Mouse (Mus musculus): ENCODE results near the gene Neurl1a.
A peak's percentile ranks its signal among the peaks of the same experiment; 100 is the strongest.

Neurl1a gene

DNA sequence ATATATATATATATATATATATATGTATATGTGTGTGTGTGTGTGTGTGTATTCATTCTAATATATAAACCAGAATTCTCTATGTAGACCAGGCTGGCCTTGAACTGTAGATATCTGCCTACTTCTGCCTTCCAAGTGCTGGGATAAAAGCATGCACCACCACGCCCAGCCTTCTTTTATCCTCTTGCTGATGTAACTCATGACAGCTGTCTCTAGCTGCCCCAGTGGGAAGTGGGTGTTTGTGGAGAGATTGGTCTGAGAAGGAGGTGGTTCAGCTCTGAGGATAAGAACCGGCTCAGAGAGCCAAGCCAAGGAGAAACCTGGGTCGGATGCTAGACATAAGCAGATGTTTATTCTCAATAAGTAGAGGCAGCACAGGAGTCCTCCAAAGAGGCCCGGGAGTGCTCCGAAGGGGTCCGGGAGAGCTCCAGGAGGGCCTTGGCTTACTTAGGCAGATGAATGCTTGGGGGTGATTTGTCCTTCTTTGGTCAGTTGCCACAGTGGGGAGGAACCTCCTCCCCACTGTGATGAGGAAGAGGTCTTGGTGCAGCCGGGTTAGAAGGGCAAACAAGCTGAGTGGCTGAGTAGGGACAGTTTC is 10.9 kb upstream of the Neurl1a start:
- DNase-seq (ENCODE audit: low spot score in 2 of 2) = no peak

DNA sequence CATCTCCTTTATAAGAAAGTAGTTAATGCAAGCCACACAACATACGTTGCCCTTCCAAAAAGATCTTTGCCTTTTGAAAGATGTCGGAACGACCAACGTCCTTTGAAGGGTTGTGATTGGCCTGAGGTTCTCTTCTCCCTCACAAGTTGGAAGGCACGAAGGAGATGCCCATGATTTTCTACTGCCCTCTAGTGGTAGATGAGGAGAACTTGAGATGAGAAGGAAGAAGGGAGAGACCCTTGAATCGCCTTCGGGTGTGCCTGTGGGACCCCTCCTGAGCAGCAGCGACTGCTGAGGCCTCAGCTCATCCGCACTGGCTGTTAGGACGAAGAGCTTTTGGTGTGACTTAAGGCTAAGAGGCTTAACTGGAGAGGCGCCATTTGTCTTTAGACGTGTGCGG is 10.4 kb upstream of the Neurl1a start:
- DNase-seq (ENCODE audit: low spot score in 2 of 2) = no peak

DNA sequence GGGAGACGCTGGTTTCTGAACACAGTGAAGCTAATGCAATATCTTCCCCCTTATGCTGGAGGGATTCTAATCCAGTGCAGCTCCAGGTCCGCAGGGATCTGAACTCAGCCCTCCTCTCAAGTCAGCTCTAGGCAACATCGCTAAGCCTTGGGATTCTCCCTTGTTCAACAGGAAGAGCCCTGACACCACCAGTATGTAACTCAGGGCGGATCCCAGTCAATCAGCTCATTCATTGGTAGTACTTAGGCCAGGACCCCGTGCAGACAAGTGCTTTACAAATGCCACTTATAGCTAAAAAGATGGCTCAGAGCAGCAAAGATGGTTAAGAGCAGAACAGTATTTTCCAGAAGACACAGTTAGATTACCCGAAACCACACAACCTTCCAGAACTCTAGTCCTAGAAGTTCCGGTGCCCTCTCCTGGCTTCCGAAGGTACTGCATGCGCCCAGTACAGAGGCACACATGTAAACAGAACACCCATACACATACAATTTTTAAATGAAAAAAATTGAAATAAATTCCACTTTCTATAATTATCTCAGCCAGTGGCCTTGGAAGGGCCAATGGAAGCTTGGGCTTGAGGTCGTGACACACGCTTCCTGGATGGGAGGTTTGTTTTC is 9.7 kb upstream of the Neurl1a start:
- DNase-seq (ENCODE audit: low spot score in 2 of 2) = peak; percentile 75 to 91

DNA sequence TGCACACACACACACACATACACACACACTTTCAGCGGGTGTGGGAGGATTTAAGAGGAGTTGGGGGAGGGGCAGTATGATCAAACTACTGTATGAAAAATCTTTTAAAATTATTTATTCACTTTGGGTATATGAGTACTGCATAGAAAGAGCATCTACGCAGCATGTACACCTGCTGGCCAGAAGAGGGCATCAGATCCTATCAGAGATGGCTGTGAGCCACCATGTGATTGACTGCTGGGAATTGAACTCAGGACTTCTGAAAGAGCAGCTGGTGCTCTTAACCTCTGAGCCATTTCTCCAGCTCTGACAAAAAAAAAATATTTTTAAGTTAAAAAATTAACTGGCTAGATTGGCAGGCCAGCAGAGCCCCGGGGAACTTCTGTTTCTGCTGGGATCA is 4.1 kb upstream of the Neurl1a start:
- no peak for DNase-seq (ENCODE audit: low spot score in 2 of 2)

DNA sequence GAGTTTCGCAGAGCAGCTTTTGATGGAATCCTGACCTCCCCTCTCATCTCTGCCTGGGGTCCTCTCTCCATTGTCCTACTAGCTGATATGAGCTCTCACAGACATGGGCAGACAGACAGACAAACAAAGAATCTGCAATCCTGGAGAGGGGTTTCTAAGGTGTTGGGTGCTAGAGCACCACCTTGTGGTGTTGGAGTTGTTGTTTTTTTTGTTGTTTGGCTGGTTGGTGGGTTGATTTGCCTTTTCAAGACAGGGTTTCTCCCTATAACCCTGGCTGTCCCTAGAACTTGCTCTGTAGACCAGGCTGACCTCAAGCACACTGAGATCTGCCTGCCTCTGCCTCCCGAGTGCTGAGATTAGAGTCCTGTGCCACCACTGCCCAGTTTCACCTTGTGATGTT is 3.1 kb upstream of the Neurl1a start:
- no peak for DNase-seq (ENCODE audit: low spot score in 2 of 2)

DNA sequence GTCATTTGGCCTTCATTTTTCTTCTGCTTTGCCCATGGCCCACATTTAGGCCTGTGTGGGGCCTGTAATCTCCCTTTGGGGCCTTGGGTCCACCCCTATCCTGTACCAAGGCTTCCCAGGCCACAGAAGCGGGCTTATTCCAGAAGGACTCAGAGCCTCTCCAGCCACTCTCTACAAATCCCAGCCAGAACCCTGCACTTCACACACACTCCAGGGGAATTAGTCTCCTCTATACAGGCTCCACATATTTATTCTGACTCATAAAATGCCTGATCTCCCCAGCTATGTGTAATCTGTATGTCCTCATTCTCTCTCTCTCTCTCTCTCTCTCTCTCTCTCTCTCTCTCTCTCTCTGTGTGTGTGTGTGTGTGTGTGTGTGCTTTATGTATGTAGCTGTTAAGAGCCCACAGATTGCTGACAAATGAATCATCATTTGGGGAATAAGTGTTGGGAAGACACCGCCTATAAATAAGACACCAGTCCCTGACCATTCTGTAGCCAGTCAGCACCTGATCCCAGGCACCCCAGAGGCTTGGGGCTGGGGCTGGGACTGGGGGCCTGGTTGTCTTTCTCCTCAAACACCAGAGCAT is 1.6 kb upstream of the Neurl1a start:
- DNase-seq (ENCODE audit: low spot score in 2 of 2) = no peak

DNA sequence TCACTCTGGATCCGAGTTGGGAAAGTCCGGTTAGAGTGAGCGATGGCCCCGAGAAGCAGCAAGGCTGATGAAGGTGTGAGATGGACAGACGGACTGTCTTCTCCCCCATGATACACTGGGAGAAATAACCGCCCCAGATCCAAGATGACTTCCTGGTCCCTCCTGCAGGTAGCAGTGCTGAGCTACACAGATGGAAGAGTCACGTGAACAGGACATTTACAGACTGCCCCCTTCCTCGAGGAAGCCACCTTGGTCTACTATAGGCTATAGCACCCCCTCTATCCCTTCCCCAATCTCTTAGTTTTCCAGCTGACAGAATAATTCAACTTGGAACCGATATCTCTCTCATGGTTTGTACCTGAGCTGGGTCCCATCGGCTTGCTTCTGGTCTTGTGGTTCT is 619 bp upstream of the Neurl1a start:
- DNase-seq (ENCODE audit: low spot score in 2 of 2) = no peak

DNA sequence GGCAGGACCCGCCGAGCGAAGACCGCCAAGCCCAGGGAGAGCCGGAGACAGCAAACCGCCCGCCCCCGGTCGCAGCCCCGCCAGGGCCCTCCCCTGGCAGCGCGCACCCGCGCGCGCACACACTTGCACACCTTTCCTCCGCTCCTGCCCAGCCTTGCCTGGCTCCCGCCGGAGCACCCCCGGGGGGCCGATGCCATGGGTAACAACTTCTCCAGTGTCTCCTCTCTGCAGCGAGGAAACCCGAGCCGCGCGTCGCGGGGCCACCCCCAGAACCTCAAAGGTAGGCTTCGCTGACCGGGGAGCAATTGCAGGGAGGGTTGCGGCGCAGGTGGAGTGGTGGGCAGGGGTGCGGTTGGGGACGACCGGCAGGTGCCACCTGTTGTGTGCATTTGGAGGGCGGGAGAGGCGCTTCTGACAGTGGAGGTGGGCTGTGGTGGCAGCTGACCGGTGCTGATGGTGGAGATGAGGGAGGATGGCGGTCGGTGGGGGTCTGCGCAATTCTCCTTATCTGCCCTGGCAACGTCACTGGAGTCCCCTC is 721 bp downstream of the Neurl1a start:
- no peak for DNase-seq (ENCODE audit: low spot score in 2 of 2)

DNA sequence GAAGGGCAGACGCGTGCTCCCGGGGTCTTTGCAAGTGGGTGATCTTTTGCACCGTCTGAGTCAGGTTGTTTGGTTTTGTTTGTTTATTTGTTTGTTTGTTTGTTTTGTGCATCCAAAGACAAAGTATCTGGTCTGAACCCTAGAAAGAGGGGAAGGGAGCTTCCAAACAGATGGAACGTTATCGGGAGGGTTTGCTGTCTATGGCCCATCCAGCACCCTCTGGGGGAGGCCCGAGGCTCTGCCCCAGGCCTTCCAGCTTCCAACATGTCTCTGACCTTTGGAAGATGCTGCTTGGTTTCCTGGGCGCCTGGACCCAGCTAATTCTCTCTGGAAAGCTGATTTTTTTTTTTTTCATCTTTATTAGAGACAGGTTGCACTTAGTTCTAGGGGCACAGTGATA is 1.4 kb downstream of the Neurl1a start:
- DNase-seq (ENCODE audit: low spot score in 2 of 2) = no peak

DNA sequence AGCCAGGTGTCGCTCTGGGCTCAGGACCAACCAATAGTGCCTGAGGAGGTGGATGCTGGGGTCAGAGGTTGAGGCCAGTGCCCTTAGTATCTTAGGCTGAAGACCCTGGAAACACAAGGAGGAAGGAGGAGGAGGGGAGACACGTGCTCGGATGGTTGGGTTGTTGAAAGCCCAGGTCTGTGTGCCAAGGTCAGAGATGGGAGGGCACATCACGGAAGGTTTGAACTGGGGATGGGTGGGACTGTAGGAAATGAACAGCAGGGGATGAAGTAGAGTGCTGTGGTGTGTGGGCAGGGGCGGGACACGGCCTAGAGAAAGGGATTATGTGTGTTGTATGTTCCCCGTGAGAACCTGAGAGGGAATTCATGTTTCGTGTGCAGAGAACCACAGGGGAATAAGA is 5.6 kb downstream of the Neurl1a start:
- no peak for DNase-seq (ENCODE audit: low spot score in 2 of 2)

DNA sequence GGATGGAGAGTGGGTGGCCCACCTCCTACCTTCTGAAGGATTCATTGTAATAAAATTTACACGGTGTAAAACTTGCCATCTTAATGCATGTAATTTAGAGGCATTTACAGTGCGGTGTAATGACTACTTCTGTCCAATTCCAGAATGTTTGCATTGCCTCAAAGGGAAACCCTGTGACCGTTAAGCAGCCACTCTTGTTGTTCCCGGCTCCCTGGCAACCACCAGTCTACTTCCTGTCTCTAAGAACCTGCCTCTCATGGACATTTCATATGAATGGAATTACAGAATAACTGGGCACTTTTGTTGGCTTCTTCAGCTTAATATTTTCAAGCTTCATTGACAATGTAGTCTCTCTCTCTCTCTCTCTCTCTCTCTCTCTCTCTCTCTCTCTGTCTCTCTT is 6.1 kb downstream of the Neurl1a start:
- DNase-seq (ENCODE audit: low spot score in 2 of 2) = no peak

DNA sequence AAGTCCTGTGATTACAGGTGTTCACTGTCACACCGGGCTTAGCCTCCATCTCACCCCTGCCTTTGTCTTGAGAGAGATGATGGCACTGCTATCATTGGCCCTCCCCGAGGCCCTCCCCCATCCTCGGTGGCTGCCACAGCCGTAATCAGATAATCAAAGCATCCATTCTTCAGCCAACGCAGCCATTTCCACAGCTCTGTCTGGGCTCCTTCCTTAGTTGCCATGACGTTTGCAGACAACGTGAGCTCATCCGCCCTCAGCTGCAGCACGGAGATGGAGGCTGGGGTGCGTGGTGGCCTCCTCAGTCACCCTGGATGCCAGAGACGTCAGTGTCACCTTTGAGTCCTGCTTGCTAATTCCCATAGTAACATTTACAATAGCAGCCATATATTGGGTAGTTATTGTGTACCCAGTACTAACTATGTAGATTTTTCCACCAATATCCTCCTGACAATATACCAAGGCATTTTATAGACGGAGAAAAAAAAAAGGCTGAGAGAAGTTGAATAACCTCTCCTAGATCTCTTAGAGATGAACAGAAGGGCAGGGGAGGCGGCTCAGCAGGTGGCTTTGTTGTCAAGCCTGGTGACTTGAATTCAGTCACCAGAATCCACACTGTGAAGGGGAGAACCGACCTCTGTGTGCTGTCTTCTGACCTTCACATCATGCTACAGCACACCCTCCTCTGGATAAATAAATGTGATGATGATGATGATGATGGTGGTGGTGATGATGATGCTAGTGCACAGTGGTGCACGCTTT is 8.1 kb downstream of the Neurl1a start:
- DNase-seq (ENCODE audit: low spot score in 2 of 2) = no peak

DNA sequence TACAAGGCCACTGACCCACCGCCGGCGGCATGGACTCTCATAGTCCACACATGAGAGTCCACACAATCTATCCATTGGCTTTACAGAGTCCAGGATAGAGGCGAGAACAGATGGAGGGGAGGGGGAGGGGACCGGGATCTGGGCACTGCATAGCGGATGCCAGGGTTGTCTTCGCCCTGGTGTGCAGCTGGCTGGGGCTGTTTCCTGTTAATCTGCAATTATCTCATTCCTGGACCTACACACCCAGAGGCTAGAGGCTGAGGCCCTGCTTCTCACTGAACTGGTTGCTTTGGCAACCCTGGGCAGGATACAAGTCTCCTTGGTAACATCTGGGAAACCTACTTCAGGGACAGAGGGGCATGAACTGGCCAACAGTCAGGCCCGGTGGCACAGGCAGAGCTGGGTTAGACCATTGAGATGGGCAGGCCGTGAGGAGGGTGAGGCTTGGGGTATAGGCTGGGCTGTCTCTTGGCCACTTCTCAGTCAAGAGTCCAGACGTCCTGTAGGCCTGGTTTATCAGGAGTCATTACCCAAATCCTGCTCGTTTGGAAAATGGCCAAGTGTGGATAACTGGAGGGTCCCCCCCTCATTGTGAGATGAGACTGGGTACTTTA is 10.0 kb downstream of the Neurl1a start:
- DNase-seq (ENCODE audit: low spot score in 2 of 2) = no peak

DNA sequence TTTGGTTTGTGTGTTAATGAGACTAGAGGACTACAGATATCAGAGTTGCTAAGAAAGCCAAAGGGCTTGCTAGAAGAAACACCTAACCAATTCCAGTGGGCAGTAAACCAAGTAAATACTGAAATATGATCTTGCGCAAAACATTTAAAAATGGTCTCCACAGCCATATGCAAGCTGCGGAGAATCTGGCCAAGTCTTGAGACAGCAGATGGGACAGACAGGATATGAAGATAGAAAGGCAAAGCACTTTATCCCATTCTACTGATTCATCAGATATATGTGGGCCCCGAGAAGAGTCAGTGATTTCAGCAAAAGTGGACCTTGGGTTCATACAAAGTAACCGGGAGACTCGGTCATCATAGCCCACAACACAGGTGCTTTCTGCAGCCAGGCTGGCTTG is 13.5 kb downstream of the Neurl1a start:
- DNase-seq (ENCODE audit: low spot score in 2 of 2) = no peak

DNA sequence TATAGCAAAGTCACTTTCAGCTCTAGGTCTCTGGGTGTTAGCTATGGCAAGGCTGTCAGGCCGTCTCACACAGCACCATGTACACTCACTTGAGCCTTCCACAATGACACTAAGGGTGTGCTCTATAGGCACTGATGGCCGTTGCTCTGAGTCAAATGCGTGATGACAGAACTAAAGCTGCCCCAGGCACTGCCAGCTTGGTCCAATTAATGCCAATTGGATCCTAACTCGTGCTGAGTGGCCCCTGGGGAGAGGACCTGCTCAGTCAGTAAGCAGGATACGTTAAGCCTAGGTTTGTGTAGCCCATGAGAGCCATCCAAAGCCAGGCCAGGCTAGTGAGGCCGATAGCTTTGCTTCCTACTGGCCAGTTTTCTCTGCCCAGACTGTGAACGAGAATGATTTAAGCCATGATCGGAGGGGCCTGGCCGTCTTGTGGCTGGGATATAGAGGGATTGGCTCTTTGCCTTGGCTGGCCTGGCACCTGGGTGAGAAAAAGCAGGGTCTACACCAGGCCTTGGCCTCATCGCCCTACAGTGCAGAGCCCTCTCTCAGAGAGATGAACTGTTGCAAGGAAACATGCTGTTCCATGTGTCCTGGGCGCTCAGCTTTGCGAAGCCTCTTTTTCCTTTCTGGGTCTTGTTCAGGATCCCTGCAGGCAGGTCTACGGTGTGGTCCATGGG is 20.2 kb downstream of the Neurl1a start:
- no peak for DNase-seq (ENCODE audit: low spot score in 2 of 2)

DNA sequence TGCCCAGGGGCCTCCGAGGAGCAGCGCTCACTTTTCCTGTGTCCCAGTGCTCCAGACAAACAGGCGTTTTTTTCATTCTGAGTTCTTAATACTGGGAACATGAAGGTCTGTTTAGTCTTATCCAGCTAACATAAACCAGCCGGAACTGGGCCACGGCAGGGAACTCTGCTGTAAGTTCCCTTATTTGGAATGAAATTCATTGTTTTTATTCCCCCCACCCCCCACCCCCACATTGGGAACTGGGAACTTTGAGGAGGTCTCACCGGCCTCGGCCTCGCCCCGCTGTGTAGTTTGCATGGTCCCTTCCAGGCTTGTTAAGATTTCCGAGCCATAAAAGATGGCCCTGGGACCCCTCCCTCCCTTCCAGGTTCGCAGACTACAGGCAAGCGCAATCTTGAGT is 23.4 kb downstream of the Neurl1a start:
- DNase-seq (ENCODE audit: low spot score in 2 of 2) = no peak

DNA sequence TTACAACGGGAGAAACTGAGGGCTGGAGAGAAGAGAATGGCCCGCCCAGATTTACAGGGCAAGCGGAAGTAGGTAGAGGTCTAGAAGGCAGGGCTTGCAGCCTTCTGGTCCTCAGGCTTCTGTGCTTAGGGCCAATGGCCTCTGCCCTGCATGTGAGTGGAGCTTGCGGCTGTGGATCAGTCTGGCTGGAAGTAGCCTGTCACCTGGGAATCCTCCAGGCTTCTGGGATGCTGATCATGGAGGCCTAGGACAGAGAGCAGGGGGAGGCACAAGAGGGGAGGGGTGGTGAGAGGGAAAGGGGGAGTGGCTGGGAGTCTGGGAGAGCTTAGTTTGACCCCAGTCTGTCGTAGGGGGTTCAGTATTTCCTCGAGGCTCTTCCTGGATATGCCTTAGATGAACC is 23.8 kb downstream of the Neurl1a start:
- DNase-seq (ENCODE audit: low spot score in 2 of 2) = no peak

DNA sequence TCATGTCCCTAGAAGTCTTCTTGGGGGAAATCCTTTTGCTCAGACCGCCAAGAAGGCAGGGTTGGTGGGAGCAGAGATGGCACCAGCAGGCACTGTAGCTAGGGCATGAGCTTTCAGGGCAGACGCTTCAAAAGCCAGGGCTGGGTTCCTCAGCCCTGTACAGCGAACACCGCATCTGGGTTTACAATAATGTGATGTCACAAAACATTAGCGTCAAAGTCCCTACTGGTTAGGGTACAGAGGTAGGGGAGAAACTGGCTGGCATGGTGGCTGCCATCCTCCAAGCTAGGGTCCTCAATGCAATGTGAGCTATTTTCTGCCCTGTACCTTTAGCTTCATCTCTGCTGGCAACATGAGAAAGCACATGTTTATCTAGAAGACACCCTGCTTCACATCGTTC is 24.4 kb downstream of the Neurl1a start:
- no peak for DNase-seq (ENCODE audit: low spot score in 2 of 2)

DNA sequence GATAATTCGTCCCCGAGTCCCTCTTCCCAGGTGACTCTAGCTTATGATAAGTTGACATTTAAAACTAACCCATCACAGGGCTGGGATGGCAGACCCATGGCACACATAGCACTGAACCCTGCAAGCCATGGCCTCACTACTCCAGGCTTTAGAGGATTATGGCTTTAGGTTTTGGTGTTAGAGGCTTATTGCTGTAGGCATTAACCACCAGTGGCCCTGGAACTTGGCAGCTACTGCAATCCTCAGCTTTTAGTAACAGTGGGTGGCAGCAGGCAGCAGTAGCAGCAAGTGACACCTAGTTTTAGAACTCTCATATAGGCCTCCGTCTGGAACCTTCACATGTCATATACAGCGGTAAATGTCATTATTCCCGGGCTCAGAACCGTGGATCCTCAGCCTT is 26.0 kb downstream of the Neurl1a start:
- no peak for DNase-seq (ENCODE audit: low spot score in 2 of 2)

DNA sequence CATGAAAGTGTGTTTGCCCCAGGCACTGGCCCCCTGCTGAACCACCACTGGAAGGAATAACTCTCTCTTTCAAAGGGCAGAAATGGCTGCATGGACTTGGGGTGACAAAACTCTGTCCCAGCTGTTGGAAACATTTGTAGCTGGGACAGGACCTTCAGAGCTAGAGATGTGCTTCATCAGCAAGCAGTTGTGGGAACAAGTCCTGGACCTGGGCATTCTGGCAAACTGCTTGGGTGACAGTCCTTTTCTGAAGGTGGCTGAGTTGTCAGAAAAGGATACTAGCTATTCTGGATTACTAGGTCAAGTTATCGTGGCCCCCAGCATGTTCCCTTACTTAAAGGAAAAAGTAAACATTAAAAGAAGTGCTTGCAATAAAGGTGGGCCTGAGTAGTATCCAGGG is 27.5 kb downstream of the Neurl1a start:
- no peak for DNase-seq (ENCODE audit: low spot score in 2 of 2)

DNA sequence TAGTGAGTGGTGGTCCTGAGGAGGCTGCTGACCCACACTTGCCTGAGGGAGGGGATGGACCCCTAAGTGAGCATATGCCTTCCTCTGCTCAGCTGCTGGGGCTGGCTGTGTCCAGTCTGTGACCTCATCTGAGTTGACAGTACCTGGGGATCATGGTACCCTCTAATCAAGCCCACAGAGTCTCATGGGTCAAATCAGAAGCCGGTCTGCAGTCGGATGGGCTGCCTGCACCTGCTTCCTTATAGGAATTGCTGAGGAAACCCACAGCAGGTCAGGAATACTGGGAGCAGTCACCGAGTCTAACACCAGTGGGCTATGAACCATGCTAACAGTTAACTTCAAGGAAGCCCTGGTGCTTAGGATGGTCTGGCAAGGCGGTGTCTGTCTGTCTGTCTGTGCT is 31.8 kb downstream of the Neurl1a start:
- no peak for DNase-seq (ENCODE audit: low spot score in 2 of 2)

All from spleen, postnatal 4 days (tissue).